Mouse (Mus musculus) brain, embryonic 18.5 days (tissue): Measurements from ENCODE around the gene Gm6882.
"Not testable (repeated sequence)": the region's sequence is repeated elsewhere in the genome, so short reads cannot be mapped to it uniquely, and the experiment has no call there.

Experiments
- DNase-seq: peaks from one replicate; pipeline ENCODE4 v3.0.0-alpha.2; 2012; ENCODE audit warnings: low read depth, low spot score

Gene Gm6882

DNA sequence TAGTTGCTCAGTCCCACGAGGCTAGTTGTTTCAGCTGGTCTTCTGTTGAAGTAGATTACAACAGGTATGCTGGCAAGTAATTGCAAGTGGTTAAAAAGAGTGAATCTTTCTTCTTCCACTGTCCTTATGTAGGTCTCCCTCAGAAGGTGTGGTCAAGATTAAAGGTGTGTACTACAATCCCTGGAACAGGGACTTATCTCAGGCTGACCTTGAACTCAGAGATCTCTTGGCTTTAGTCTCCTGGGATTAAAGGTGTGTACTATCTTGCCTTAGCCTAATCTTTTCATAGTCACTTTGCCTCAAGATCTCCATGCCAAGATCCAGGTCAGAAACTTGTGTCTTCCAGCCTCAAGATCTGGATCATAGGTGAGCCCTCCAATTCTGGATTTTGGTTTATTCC lies at the start of gene Gm6882:
TSS of gene Gm6882 (minus strand) at position 101 of the 400 bp plus-strand sequence.
- not testable (repeated sequence) for DNase-seq
